In genomic region chr1:78488427-78488751, GRCm38 (mm10) we compare ENCODE assay signal across 8 mouse cellular contexts. TPM values are rescaled to one million over a fixed set of nuclear protein-coding genes. Genes with fewer than 3 reads are reported as not detected.
DNase-seq lines count a peak whose midpoint lies in the region; ATAC-seq lines count a peak whose summit lies in the region.

No protein-coding gene starts in this region.

- H3K4me1 ChIP-seq in lung, embryonic 15.5 days, result peaks cover 23% of the 10 kb centered on the region
- peaks cover 42% of the 10 kb centered on the region for H3K4me1 ChIP-seq in forebrain, embryonic 10.5 days
- peaks cover 17% of the 10 kb centered on the region for H3K4me1 ChIP-seq in limb, embryonic 12.5 days (replicated peaks)
- H3K4me1 ChIP-seq in neural tube, embryonic 15.5 days, result peaks cover 24% of the 10 kb centered on the region

- H3K27me3 ChIP-seq in lung, embryonic 15.5 days, result no peaks in the 10 kb centered on the region
- no peaks in the 10 kb centered on the region for H3K27me3 ChIP-seq in forebrain, embryonic 10.5 days (ENCODE audit: poor library complexity, severe bottlenecking)
- H3K27me3 ChIP-seq in limb, embryonic 12.5 days, result no peaks in the 10 kb centered on the region
- peaks cover 5% of the 10 kb centered on the region; the same call in 1 of the 2 replicates for H3K27me3 ChIP-seq in neural tube, embryonic 15.5 days (replicated peaks)

- ATAC-seq in lung, embryonic 15.5 days (ENCODE audit: borderline replicate concordance, extremely low read depth, low FRiP score, low TSS enrichment), result no peak
- 0 out of 2 replicates have a peak, but pooled peaks have one; percentile 22 for ATAC-seq in limb, embryonic 12.5 days (ENCODE audit: insufficient number of reproducible peaks, insufficient read depth, low FRiP score, low TSS enrichment, low read depth)
- ATAC-seq in neural tube, embryonic 15.5 days (ENCODE audit: low FRiP score), result no peak; the same call in none of the 2 replicates
- no peak for ATAC-seq in erythroid progenitor cell, adult 5-6 weeks (replicated peaks; ENCODE audit: low FRiP score, poor library complexity, severe bottlenecking)

- H3K9ac ChIP-seq in lung, embryonic 15.5 days, result peak overlapping the region; percentile 96
- H3K9ac ChIP-seq in limb, embryonic 12.5 days (replicated peaks), result peak overlapping the region; percentile 80
- H3K9ac ChIP-seq in neural tube, embryonic 15.5 days (replicated peaks), result peak overlapping the region; percentile 87

- peak overlapping the region; percentile 77 for H3K4me2 ChIP-seq in lung, embryonic 15.5 days
- peak overlapping the region; percentile 89 for H3K4me2 ChIP-seq in limb, embryonic 12.5 days
- H3K4me2 ChIP-seq in neural tube, embryonic 15.5 days, result peak overlapping the region; percentile 87

- peak overlapping the region; percentile 69 for H3K27ac ChIP-seq in lung, embryonic 15.5 days
- H3K27ac ChIP-seq in forebrain, embryonic 10.5 days, result peak overlapping the region; percentile 96
- H3K27ac ChIP-seq in limb, embryonic 12.5 days, result peak overlapping the region; percentile 42; the same call in 1 of the 2 replicates
- peak overlapping the region; percentile 72 for H3K27ac ChIP-seq in neural tube, embryonic 15.5 days (replicated peaks)

- WGBS in lung, embryonic 15.5 days, result 0% methylated on average over 28 of the region's 28 CpGs
- under 1% methylated on average over 28 of the region's 28 CpGs for WGBS in forebrain, embryonic 10.5 days
- under 1% methylated on average over 28 of the region's 28 CpGs for WGBS in limb, embryonic 12.5 days
- under 1% methylated on average over 28 of the region's 28 CpGs for WGBS in neural tube, embryonic 15.5 days

- DNase-seq in lung, postnatal 36 days, result no peak
- no peak for DNase-seq in forebrain, embryonic 10.5 days (ENCODE audit: extremely low spot score, low spot score)
- DNase-seq in cerebellum, postnatal 4 days (ENCODE audit: low spot score in 2 of 2), result no peak
- no peak for DNase-seq in cerebellum, adult 9-11 months

- no peaks in the 10 kb centered on the region for H3K36me3 ChIP-seq in lung, embryonic 15.5 days
- H3K36me3 ChIP-seq in forebrain, embryonic 10.5 days (replicated peaks), result peaks cover 4% of the 10 kb centered on the region; the same call in 1 of the 2 replicates
- peaks cover 7% of the 10 kb centered on the region for H3K36me3 ChIP-seq in limb, embryonic 12.5 days
- no peaks in the 10 kb centered on the region; the same call in 1 of the 2 replicates for H3K36me3 ChIP-seq in neural tube, embryonic 15.5 days

- H3K9me3 ChIP-seq in lung, embryonic 15.5 days, result no peaks in the 10 kb centered on the region
- no peaks in the 10 kb centered on the region for H3K9me3 ChIP-seq in forebrain, embryonic 10.5 days
- no peaks in the 10 kb centered on the region for H3K9me3 ChIP-seq in limb, embryonic 12.5 days
- H3K9me3 ChIP-seq in neural tube, embryonic 15.5 days (replicated peaks), result no peaks in the 10 kb centered on the region

- peak overlapping the region; percentile 99 for H3K4me3 ChIP-seq in lung, embryonic 15.5 days
- peak overlapping the region; percentile 97 for H3K4me3 ChIP-seq in forebrain, embryonic 10.5 days
- H3K4me3 ChIP-seq in limb, embryonic 12.5 days (replicated peaks), result peak overlapping the region; percentile 96
- peak overlapping the region; percentile 100 for H3K4me3 ChIP-seq in neural tube, embryonic 15.5 days (replicated peaks)

RNA-seq across cellular contexts. Expression of gene Farsb, which starts 0.3 kb away (rescaled TPM):
- polyA plus RNA-seq in lung, embryonic 15.5 days (2015; fragmentation: Nextera tagmentation; extraction: Ambion mirVana), result 126 and 129 TPM in 2 replicates
- polyA plus RNA-seq in forebrain, embryonic 10.5 days (2016; fragmentation: Nextera tagmentation; extraction: Ambion mirVana), result 154 TPM in 2 replicates
- polyA plus RNA-seq in limb, embryonic 12.5 days (2016; fragmentation: Nextera tagmentation; extraction: Ambion mirVana), result 137 and 142 TPM in 2 replicates
- polyA plus RNA-seq in neural tube, embryonic 15.5 days (2015; fragmentation: Nextera tagmentation; extraction: Ambion mirVana), result 160 and 161 TPM in 2 replicates
- 31.4 and 41.1 TPM in 2 replicates for total RNA-seq in erythroid progenitor cell, adult 5-6 weeks (2015; ENCODE audit: low replicate concordance)
- total RNA-seq in erythroid progenitor cell, adult 5-6 weeks (2017; ENCODE audit: low replicate concordance), result 21.8 and 22.5 TPM in 2 replicates

RNA-seq across cellular contexts. Expression of gene Mogat1, which starts 22.4 kb away (rescaled TPM):
- polyA plus RNA-seq in lung, embryonic 15.5 days (2015; fragmentation: Nextera tagmentation; extraction: Ambion mirVana), result 0.27 and 0.44 TPM in 2 replicates
- polyA plus RNA-seq in forebrain, embryonic 10.5 days (2016; fragmentation: Nextera tagmentation; extraction: Ambion mirVana), result 0.87 and 1.1 TPM in 2 replicates
- polyA plus RNA-seq in limb, embryonic 12.5 days (2016; fragmentation: Nextera tagmentation; extraction: Ambion mirVana), result 0.50 TPM in 1 of 2 replicates, not detected in the other
- polyA plus RNA-seq in neural tube, embryonic 15.5 days (2015; fragmentation: Nextera tagmentation; extraction: Ambion mirVana), result 0.82 and 0.83 TPM in 2 replicates
- not detected in 2 replicates for total RNA-seq in erythroid progenitor cell, adult 5-6 weeks (2015; ENCODE audit: low replicate concordance)
- not detected in 2 replicates for total RNA-seq in erythroid progenitor cell, adult 5-6 weeks (2017; ENCODE audit: low replicate concordance)

RNA-seq across cellular contexts. Expression of gene BC035947, which starts 23.6 kb away (rescaled TPM):
- polyA plus RNA-seq in lung, embryonic 15.5 days (2015; fragmentation: Nextera tagmentation; extraction: Ambion mirVana), result 0.06 TPM in 1 of 2 replicates, not detected in the other
- polyA plus RNA-seq in forebrain, embryonic 10.5 days (2016; fragmentation: Nextera tagmentation; extraction: Ambion mirVana), result 0.21 and 0.37 TPM in 2 replicates
- polyA plus RNA-seq in limb, embryonic 12.5 days (2016; fragmentation: Nextera tagmentation; extraction: Ambion mirVana), result 0.42 and 0.43 TPM in 2 replicates
- polyA plus RNA-seq in neural tube, embryonic 15.5 days (2015; fragmentation: Nextera tagmentation; extraction: Ambion mirVana), result 1.00 and 1.0 TPM in 2 replicates
- not detected in 2 replicates for total RNA-seq in erythroid progenitor cell, adult 5-6 weeks (2015; ENCODE audit: low replicate concordance)
- total RNA-seq in erythroid progenitor cell, adult 5-6 weeks (2017; ENCODE audit: low replicate concordance), result not detected in 2 replicates

Comparison
In these comparisons a context has a peak if more than half of its experiments do, and no peak if none do; other contexts are left out.
1. H3K27ac ChIP-seq: peak in every context shown above with its lines; median percentile 96 in forebrain, embryonic 10.5 days; 72 in neural tube, embryonic 15.5 days; 69 in lung, embryonic 15.5 days; 42 in limb, embryonic 12.5 days.